Mouse (Mus musculus) adrenal gland, postnatal 4 days (tissue): ENCODE data around the gene Cx3cr1. TPM values are rescaled to one million over a fixed set of nuclear protein-coding genes. Genes with fewer than 3 reads are reported as not detected.
A peak's percentile ranks its signal among the peaks of the same experiment; 100 is the strongest.

Experiments used
- DNase-seq, 2 experiments: peaks; one replicate each; pipeline ENCODE4 v3.0.0; 2021 to 2022; ENCODE audit warnings: low spot score in 2 of 2, mixed read lengths in 2 of 2
- total RNA-seq, 2 experiments: library from RNA; stranded (reverse); gene quantifications; 2 replicates each; pipeline ENCODE4 v1.2.3; 2021

The Cx3cr1 gene
- total RNA-seq, 2 experiments from 2014 or later: 7.2 TPM

DNA sequence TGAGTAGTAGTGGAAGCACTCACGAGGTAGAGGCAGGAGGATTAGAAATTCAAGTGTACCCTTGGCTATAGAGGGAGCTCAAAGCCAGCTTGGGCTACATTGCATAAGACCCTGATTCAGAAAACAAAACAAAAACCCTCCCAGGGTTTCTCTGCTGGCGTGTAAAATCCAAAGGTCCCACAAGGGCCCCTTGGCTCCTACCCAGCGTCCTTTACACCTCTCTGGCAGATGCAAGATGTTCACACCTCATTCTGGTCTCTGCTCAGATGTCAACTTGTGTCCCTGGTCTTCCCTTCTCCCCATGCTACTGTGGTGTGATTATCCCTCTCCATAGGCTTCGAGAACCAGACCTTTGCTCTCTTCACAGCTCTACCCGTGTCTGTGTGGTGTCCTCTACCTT is 68.9 kb downstream of the Cx3cr1 start:
- no peak for DNase-seq

DNA sequence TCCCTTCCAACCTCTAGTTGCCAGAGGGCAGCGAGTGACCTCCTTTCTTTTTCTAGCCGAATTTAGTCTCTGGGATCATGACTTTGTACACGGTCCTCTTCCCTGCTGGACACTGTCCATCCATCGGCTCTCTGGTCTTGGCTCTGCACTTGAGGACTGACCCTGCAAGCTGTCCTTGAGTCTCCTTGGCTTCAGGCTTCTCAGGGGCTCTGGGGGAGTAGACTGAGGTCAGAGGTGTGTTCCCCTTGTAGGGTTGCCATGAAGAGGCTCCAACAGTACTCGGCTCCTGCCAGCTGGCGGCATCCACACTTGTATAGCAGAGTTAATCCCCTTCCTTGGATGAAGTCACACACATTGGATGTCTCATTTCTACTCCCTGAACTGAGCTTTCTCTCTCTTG is 70.0 kb downstream of the Cx3cr1 start:
- DNase-seq: no peak

DNA sequence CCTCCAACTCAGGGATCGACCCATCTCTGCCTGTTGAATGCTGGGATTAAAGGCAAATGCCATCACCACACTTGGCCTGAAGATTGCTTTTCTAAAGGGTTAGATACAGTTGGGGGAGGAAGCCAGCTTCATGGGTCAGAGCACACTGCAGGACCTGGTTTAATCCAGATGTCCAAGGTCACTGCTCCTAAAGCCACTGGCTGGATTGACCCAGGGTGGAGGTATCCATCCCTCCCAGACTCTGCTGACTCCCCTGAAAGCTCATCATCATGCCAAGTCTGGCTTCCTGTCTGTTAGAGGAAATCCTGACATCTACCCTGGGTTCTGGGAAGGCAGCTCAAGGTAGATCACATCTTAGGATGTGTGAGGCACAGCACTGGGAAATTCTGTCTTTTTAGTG is 70.9 kb downstream of the Cx3cr1 start:
- DNase-seq: no peak

DNA sequence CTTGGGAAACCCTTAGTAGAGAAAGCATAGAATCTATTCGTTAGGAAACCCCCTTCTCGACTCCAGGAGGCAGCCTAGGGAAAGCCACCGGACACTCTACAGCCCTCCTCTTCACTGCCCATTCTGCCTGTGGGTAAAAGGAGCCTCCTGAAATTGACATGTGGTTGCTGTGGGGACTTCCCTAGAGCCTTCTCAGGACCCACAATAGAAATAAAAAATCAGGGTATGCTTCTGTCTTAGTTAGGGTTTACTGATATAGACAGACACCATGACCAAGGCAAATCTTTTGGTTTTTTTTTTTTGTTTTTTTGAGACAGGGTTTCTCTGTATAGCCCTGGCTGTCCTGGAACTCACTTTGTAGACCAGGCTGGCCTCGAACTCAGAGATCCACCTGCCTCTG is 73.6 kb downstream of the Cx3cr1 start:
- no peak for DNase-seq

DNA sequence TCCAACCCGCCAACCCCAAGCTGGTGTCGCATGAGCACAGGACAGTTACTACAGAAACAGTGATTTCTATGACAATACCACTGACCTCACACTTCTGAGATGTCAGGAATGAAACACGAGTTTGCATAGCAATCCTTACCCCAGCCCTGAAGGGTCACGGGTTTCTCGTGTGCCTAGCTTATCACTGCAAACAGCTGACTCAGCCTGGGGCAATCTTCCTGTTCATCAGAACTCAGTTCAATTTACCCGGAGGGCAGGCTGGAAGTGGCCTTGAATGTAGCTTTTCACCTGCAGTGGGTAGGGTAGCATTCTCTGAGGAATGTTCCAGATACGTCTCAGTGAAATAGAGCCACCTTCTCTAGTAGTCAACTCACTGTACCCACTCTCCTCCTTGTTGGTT is 75.5 kb downstream of the Cx3cr1 start:
- DNase-seq: no peak

DNA sequence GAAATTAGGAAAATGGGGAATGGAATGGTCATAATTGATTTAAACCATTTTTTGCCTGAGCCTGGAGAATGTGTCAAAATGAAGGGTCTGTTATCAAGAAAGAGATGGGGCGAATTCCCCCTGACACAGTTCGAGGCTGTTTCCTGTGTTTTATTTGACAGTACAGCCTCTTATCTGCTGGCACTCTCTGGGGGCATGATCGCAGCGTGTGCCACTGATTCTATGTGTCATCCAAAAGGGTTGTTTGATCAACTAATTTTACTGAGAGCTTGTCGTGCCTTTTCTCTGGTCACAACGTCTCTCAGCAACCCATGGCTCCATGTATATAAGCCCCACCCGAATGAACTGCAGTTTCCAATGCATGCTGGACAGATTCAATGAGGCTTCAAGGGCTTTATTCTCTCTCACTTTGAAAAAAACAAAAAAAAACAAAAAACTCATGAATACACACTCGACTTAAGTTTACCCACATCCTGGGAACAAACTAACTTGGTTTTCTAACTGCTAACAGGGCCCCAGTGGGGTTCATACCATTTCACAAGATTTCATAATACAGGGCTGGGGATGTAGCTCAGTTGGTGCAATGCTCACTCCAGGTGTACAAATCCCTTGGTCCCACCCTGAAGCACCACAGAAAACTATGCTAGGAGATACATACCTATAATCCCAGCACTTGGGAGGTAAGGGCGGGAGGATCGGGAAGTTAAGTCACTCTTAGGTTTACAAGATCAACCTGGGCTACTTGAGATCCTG is 76.4 kb downstream of the Cx3cr1 start:
- no peak for DNase-seq

DNA sequence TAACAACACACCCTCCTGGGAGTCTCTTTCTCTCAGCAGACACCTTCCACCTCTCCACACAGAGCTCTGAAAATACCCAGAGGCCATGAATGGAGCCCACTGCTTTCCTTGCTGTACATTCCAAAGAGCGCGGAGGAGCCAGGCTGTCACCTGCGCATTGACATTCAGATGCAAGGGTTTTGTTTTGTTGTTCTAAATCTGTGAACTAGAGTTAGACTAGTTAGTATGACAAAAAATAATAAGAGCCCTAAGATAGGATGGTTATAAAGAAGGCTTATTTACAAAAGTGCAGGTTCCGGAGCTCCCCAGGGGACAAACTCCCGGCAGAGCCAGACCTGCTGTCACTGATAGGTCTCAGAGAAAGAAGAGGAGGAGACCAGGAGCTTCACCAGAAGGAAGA is 78.4 kb downstream of the Cx3cr1 start:
- no peak for DNase-seq

DNA sequence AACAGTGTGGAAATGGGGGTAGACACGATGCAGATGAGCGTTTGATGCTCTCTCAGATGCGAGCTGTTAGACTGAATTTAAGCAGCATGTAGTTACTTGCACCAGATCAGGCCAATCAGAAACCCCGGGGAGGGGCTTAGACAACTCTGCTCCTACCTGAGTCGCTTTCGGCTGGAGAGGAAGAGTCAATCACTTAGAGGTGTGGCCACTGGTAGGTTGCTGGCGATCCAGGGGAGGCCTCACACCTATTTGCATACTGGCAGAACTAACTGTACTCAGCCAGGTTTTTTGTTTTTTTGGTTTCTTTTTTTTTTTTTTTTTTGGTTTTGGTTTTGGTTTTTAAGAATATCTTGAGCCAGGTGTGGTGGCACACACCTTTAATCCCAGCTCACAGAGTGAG is 81.4 kb downstream of the Cx3cr1 start:
- no peak for DNase-seq

DNA sequence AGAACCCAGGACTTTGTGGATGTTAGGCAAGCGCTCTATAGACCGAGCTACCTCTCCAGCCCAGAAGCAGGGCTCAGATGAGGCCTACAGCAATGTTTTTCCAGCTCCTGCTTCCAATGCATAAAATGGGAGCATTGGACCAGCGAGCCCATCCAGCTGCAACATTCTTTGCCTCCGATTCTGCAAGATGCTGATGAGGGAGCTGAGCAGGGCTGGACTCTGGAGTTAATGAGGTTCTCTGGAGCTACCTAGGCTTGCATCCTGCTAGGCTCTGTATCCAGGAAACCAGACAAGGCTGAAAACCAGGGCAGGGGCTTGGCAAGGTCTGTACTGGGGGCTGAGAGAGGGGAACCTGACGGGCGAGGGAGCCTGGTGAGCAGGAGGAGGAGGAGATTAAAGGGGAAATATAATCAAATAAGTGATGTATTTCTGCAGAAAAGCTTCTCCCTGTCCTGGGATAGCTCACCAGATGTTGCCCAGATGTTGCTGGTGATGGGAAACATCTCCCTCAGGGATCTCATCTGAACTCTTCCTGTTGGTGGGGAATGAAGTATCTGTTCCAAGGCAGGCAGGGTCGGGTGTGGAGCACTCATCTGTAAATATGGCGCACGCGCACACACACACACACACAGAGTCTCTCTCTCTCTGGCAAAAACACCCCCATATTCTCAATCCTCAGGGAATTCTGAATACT is 83.7 kb downstream of the Cx3cr1 start:
- no peak for DNase-seq

DNA sequence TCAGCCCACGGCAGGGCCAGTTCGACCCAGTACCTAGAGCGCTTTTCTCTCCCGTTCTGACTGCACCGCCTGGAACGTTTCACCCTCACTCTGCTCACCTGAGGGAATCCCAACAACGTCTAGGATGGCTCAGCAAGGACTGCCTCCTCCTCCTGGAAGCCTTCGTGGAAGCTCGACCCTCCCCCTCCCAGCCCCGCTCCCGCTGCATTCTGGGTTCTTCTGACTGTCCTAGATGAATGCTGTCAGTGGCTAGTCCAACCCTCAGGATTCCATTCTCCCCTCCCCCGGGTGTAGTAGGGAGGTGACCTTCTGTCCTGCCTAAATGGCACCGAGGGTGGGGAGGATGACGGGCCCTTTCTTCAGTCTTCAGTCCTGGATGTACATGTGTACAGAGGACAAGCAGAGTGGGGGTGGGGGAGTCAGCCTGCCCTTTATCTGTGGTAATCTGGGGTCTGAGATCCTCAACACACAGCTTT is 85.1 kb downstream of the Cx3cr1 start, which contains the start of gene Csrnp1:
Csrnp1 (minus strand) TSS at position 123 of the 476 bp plus-strand sequence.
- no peak for DNase-seq

DNA sequence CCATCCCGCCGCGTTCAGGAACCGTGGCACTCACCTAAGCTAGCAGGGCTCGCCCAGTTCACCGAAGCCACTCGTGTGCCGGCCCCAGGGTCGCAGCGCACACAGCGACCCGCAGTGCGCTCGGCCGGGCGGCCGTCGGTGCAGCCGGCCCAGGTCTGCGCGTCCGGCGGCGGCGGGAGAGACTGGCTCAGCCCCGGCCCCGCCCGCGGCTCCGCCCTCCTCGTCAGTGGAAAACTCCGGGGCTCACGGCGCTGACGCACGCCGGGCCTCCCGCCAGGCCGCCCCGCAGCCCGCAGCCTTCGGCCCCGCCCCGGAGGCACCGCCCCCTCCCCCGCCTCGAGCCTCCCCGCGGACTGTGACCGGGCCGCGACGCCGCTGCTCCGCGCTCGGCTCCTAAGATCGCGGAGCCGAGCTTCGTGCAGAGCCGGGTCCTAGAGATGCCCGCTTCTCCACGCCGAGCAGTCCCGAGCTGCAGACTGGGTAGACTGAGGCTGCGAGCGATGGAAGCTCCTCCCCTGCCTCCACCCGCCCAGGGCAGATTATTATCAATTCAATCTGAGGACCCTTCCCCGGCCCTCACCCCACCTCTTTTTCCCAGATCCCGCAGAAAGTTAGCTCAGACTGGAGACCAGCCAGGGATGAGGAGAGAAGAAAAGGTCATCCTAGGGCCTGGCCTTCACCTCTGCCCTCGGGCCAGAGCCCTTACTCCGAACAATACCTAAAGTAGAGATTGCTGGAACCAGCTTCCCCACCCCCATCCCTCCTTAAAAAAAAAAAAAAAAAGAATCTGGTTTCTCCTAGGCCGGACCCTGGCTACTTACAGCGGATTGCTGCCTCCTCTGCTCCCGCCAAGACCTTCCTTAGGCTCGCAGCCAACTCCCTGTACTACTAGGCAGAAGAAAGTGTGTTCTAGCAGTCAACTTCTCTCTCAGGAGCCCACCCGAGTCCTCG is 85.8 kb downstream of the Cx3cr1 start:
- DNase-seq: peak; percentile 79 to 80

DNA sequence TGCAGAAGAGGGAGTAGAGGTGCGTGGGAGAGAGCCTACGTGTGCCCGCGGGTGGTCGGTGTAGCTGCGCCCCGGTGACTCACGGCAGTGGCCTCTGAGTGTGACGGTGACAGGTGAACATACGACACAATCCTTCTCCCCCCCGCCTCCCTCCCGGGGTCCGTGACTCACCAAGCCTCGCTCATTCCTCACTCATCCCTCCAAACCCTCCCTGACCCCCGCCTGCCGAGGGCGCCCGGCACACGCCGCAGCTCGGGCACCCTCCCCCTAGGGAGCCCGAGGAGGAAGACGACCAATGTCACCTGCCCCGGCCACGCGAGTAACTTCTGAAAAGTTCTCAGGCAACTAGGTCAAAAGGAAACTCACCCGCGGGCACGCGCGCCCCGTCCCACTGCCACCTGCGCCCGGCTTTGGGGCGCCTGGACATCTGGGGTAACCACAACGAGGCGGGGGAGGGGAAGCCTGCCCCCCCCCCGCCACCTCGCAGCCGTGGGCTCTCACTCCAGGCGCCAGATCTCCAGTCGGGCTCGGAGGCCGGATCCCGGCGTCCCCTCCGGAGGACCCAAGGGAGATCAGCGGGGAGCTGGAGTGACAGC is 86.6 kb downstream of the Cx3cr1 start:
- peak in 1 of 2 experiments; percentile 44 for DNase-seq

DNA sequence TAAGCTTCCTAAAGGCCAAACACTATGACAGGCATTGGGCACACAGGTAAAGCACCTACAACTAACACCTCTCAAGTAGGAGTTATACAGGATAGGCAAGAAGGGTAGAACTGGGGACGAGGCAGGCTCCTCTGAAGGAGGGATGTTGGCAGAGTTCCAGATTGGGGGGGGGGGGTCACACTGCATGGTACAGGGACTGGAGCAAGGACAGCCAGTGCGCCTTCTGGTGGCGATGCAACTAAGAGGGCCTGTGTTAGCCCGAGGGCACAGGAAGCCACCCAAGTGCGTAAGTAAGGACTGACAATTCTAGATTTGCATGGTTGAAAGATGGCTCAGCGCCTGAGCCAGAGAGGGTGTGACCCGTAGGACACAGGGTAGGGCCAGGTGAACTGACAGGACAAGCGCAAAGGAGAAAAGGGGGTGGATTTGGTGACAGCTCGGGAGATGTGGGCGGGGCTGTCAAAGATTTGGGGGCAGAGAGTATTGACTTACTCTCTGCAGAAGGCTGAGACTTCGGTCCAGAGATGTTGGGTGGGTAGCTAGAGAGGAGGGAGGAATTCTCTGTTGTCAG is 87.4 kb downstream of the Cx3cr1 start:
- no peak for DNase-seq

DNA sequence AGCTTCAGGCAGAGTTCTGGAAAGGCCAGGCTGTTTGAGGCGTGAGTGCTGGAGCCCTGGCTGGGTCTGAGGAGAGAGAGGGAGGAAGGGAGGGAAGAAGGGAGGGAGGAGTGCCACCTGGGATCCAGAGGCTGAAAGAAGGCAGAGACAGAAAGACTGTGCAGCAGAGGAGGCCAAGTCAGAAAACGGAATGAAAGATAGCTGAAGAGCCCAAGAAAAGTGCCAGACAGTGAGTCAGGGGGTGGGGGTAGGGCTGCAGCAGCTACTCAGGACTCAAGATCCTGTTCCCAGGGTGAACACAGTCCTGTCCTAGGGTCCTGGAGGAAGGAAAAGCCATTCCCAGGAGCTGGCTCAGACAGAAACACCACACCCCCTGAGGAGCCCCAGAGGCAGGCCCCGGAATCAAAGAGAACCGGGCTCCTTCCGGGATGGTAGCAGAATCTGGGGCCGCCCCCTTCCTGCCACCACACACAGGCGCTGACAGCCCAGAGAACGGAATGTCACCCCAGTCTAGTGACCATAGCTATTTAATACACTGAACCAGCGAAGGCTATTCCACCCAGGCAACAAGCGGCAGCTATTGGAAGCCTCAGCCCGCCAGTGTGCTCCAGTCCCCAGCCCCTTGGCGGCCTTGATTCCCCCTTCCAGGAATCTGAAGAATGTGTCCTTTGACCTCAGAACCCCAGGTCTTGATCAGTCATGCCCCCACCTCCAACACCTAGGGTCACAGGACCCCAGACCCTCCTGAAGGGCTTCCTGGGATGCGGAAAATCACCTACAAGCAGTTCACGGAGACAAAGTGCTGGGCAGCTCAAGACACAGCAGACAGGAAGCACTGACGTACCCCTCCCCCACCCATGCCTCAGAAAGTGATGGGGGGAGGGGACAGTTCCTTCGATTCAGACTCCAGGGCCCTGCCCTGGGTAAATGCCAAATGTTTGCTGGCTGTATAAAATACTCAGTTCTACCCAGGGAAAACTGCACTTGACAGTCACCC is 88.2 kb downstream of the Cx3cr1 start:
- peak in 1 of 2 experiments; percentile 56 for DNase-seq

DNA sequence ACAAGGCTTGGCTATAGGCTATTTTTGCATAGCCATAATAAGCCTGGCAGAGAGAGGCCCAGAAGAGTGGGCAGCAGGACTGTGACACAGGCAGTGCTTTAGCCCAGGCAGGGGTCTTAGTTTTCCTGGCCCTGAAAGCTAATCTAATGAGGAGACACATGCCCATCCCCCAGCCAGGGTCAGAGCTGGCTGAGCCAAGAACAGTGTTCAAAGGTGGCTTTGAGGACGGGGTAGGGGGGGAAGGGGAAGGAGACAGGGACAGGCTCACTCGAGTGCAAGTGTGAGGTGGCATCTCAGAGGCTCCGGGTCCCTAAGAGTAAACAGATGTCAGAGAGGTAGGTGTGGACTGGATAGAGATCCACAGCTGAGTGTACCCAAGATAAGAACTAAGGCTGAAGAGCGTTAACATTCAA is 88.9 kb downstream of the Cx3cr1 start:
- DNase-seq: no peak

DNA sequence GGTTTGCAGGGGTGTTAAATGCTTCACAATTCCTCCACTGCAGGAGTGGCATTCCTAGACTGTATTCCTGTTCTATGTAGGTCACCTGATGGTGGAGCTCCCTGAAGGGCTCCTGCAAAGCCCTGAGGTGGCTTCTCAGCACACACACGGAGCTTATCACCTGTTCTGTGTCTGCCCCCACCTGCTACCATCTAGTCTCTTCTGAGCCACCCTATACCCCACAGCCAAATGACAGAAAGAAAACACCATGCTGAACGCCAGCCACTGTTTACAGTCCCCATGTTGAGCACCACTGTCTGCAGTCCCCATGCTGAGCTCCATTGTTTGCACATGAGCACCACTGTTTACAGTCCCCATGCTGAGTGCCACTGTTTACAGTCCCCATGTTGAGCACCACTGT is 89.9 kb downstream of the Cx3cr1 start:
- no peak for DNase-seq

DNA sequence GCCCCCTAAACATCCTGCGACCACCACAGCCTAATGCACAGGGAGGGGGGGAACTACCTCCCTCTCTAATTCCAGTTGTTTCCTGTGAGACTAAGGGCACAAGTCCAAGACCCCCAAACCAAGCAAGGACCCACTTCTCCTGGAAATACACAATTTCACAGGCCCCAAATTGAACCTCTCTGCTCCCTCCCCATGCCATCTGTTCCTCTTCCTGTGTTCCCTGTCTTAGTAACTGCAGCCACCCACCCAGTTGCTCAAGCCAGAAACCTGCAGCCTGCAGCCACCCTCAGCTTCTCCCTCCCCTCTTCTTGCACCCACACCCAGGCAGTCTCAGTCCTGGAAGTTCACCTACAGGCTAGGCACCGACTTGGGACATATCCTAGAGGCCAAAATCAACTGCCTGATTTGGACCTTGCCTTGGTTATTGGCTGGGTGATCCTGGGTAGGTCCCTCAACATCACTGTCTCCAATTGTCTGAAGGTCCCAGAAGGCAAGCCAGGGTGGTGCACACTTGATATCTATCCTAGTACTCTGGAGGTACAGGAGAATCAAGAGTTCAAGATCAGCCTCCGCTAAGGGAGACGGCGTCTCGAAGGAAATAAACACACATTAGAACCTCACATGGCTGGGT is 90.8 kb downstream of the Cx3cr1 start:
- no peak for DNase-seq

DNA sequence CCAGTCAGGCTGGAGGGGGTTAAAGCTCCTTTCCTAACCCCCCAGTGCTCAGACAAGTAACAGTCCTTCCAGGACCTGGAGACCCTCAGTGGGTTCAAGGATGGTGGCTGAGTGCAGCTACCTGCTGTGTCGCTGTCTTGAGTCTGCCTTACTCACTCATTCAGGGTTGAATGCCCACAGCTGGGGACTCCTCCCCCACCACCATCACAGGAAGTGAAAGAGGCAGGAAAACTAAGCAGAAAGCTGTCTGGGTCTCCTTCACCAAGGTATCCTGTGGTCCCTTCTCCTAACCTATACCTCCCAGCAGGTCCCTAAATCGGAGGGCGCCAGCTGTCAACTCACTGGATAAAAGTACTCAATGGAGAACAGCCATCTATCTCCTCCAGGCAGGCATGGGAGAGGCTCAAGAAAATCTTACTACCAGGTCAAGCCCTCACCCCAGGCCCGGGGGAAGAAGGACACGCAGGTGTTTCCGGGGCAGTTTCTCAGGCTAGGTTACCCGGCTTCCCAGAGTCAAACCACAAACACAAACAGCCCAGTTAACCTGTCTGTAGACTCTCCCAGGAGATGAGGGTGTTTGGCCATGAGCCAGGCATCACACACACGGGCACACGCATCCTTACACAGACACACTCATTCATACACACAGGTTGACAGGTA is 91.4 kb downstream of the Cx3cr1 start:
- DNase-seq: no peak
